Mouse (Mus musculus) forebrain, embryonic 11.5 days (tissue): ENCODE data around the gene Odf3. TPM values are rescaled to one million over a fixed set of nuclear protein-coding genes. Genes with fewer than 3 reads are reported as not detected.
"Not testable (repeated sequence)": the region's sequence is repeated elsewhere in the genome, so short reads cannot be mapped to it uniquely, and the experiment has no call there.

Source experiments
- ATAC-seq: fragments of 200-750 bp; cut with Nextera tagmentation; replicated peaks from 2 replicates; pipeline ENCODE4 v1.8.0; 2017; ENCODE audit warnings: moderate TSS enrichment; ENCODE audit not compliant: low FRiP score
- DNase-seq: peaks from one replicate; pipeline ENCODE4 v3.0.0-alpha.2; 2017; ENCODE audit warnings: low spot score
- H3K27ac ChIP-seq: fragments of 300-500 bp; sonication (generic); 2 replicates; pipeline ENCODE4 v1.5.1; 2014; ENCODE audit warnings: low read depth, low read length
- H3K27me3 ChIP-seq: fragments of 300-500 bp; sonication (generic); 2 replicates; pipeline ENCODE4 v1.6.1; 2014; ENCODE audit warnings: mild to moderate bottlenecking, low read length, mixed read lengths; ENCODE audit not compliant: control insufficient read depth, insufficient read depth
- H3K36me3 ChIP-seq: fragments of 300-500 bp; sonication (generic); 2 replicates; pipeline ENCODE4 v1.6.1; 2014; ENCODE audit warnings: mild to moderate bottlenecking, low read length, moderate library complexity, mixed read lengths; ENCODE audit not compliant: control insufficient read depth, insufficient read depth
- H3K4me1 ChIP-seq: fragments of 300-500 bp; sonication (generic); replicated peaks from 2 replicates; pipeline ENCODE4 v1.6.1; 2014; ENCODE audit warnings: low read length, mixed read lengths; ENCODE audit not compliant: control insufficient read depth, insufficient read depth
- H3K4me2 ChIP-seq: fragments of 300-500 bp; sonication (generic); 2 replicates; pipeline ENCODE4 v1.6.1; 2014; ENCODE audit warnings: low read depth, mild to moderate bottlenecking, low read length, moderate library complexity, mixed read lengths; ENCODE audit not compliant: severe bottlenecking
- H3K4me3 ChIP-seq: fragments of 300-500 bp; sonication (generic); 2 replicates; pipeline ENCODE4 v1.5.1; 2014; ENCODE audit warnings: low read depth, low read length
- H3K9ac ChIP-seq: fragments of 300-500 bp; sonication (generic); 2 replicates; pipeline ENCODE4 v1.6.1; 2014; ENCODE audit warnings: low read length
- H3K9me3 ChIP-seq: fragments of 300-500 bp; sonication (generic); 2 replicates; pipeline ENCODE4 v1.6.1; 2016; ENCODE audit warnings: low read length, mixed read lengths; ENCODE audit not compliant: control insufficient read depth
- WGBS: fragments of 180-500 bp; shearing (Covaris S2); extraction: QIAGEN DNeasy Blood & Tissue Kit; methylation state at CpG from one replicate; pipeline ENCODE4 v1.1.7; 2014; 5-methylcytosine and 5-hydroxymethylcytosine counted together
- polyA plus RNA-seq: library from polyadenylated mRNA; unstranded; fragments of >200 nt; fragmentation: Nextera tagmentation; extraction: Ambion mirVana; gene quantifications from 2 replicates; pipeline ENCODE4 v1.2.1, GENCODE M21; 2014

The Odf3 gene
- polyA plus RNA-seq, 1 experiment from 2014 or later: not detected

GRCm38 (mm10) chr7:140881696-140882468, 34.3 kb downstream of the Odf3 start, which contains the start of the genes Psmd13 and Sirt3:
Psmd13 (plus strand) TSS chr7:140881968.
Sirt3 (minus strand) TSS chr7:140882309.
- Histone ChIP-seq H3K9ac (peak within 1 kb of the TSS; percentile 81), H3K36me3 (peaks cover 4% of the 10 kb centered on the region; the same call in 1 of the 2 replicates), H3K4me3 (peak within 1 kb of the TSS; percentile 91), H3K27me3 (no peaks in the 10 kb centered on the region), H3K4me1 (peaks cover 3% of the 10 kb centered on the region; the same call in 1 of the 2 replicates), H3K27ac (peak within 1 kb of the TSS; percentile 66), H3K9me3 (no peaks in the 10 kb centered on the region), H3K4me2 (peak within 1 kb of the TSS; percentile 82)
- DNase-seq: peak; percentile 94
- ATAC-seq: peak; percentile 96
- under 1% methylated on average over 59 of the region's 59 CpGs for WGBS

GRCm38 (mm10) chr7:140882469-140882803, 34.8 kb downstream of the Odf3 start:
- H3K9me3 ChIP-seq: no peaks in the 10 kb centered on the region
- H3K36me3 ChIP-seq: peaks cover 4% of the 10 kb centered on the region; the same call in 1 of the 2 replicates
- no peak for ATAC-seq
- under 1% methylated on average over 12 of the region's 12 CpGs for WGBS
- H3K4me3 ChIP-seq: peak overlapping the region; percentile 91
- H3K9ac ChIP-seq: peak overlapping the region; percentile 81
- DNase-seq: no peak
- H3K27ac ChIP-seq: peak overlapping the region; percentile 20; the same call in 1 of the 2 replicates
- H3K4me2 ChIP-seq: peak overlapping the region; percentile 82
- no peaks in the 10 kb centered on the region for H3K27me3 ChIP-seq
- H3K4me1 ChIP-seq: peaks cover 3% of the 10 kb centered on the region; the same call in 1 of the 2 replicates

- DNase-seq, H3K9me3 ChIP-seq, H3K9ac ChIP-seq, H3K4me3 ChIP-seq, H3K4me2 ChIP-seq, H3K27ac ChIP-seq, H3K27me3 ChIP-seq, H3K4me1 ChIP-seq, ATAC-seq: not testable (repeated sequence)
- H3K36me3 ChIP-seq: peaks cover 13% of the 10 kb centered on the region; the same call in 1 of the 2 replicates
- 97% methylated on average over 16 of the region's 16 CpGs for WGBS
Measured at GRCm38 (mm10) chr7:140890636-140891035, 43.0 kb downstream of the Odf3 start.

- ATAC-seq (no peak), DNase-seq (no peak)
- 90% methylated on average over 7 of the region's 7 CpGs for WGBS
- Histone ChIP-seq H3K27ac (no peak overlapping the region), H3K27me3 (no peaks in the 10 kb centered on the region), H3K4me3 (no peak overlapping the region), H3K4me2 (no peak overlapping the region), H3K9me3 (no peaks in the 10 kb centered on the region), H3K4me1 (no peaks in the 10 kb centered on the region), H3K9ac (no peak overlapping the region), H3K36me3 (peaks cover 15% of the 10 kb centered on the region; the same call in 1 of the 2 replicates)
Measured at GRCm38 (mm10) chr7:140894031-140894430, 46.4 kb downstream of the Odf3 start.

- H3K4me1 ChIP-seq: no peaks in the 10 kb centered on the region
- DNase-seq: no peak
- H3K4me2 ChIP-seq: no peak overlapping the region
- ATAC-seq: no peak
- no peak overlapping the region for H3K27ac ChIP-seq
- no peak overlapping the region for H3K4me3 ChIP-seq
- no peaks in the 10 kb centered on the region for H3K27me3 ChIP-seq
- no peak overlapping the region for H3K9ac ChIP-seq
- over 99% methylated on average over 3 of the region's 3 CpGs for WGBS
- H3K36me3 ChIP-seq: peaks cover 16% of the 10 kb centered on the region; the same call in 1 of the 2 replicates
- no peaks in the 10 kb centered on the region for H3K9me3 ChIP-seq
Measured at GRCm38 (mm10) chr7:140894611-140895010, 47.0 kb downstream of the Odf3 start.

- Histone ChIP-seq H3K9me3 (no peaks in the 10 kb centered on the region), H3K27ac (no peak overlapping the region), H3K36me3 (peaks cover 13% of the 10 kb centered on the region; the same call in 1 of the 2 replicates), H3K27me3 (no peaks in the 10 kb centered on the region), H3K4me2 (no peak overlapping the region), H3K9ac (no peak overlapping the region), H3K4me3 (no peak overlapping the region), H3K4me1 (no peaks in the 10 kb centered on the region)
- WGBS: 88% methylated on average over 7 of the region's 7 CpGs
- DNase-seq: no peak
- no peak for ATAC-seq
Measured at GRCm38 (mm10) chr7:140897863-140898262, 50.3 kb downstream of the Odf3 start.

GRCm38 (mm10) chr7:140899121-140899520, 51.5 kb downstream of the Odf3 start:
- DNase-seq (no peak), ATAC-seq (no peak)
- Histone ChIP-seq H3K9ac (no peak overlapping the region), H3K36me3 (peaks cover 13% of the 10 kb centered on the region; the same call in 1 of the 2 replicates), H3K9me3 (no peaks in the 10 kb centered on the region), H3K4me1 (no peaks in the 10 kb centered on the region), H3K4me3 (no peak overlapping the region), H3K27ac (no peak overlapping the region), H3K4me2 (no peak overlapping the region), H3K27me3 (no peaks in the 10 kb centered on the region)
- WGBS: 83% methylated on average over 3 of the region's 3 CpGs

GRCm38 (mm10) chr7:140900220-140900619, 52.6 kb downstream of the Odf3 start, which contains the start of gene Cox8b:
Cox8b (minus strand) TSS chr7:140900446.
- Histone ChIP-seq H3K4me2 (no peak within 1 kb of the TSS), H3K9me3 (no peaks in the 10 kb centered on the region), H3K36me3 (peaks cover 13% of the 10 kb centered on the region; the same call in 1 of the 2 replicates), H3K27ac (no peak within 1 kb of the TSS), H3K27me3 (no peaks in the 10 kb centered on the region), H3K9ac (no peak within 1 kb of the TSS), H3K4me1 (no peaks in the 10 kb centered on the region), H3K4me3 (no peak within 1 kb of the TSS)
- no peak for DNase-seq
- 85% methylated on average over 10 of the region's 10 CpGs for WGBS
- no peak for ATAC-seq
